Mouse (Mus musculus): ENCODE data around the gene Pgs1. TPM values are rescaled to one million over a fixed set of nuclear protein-coding genes. Genes with fewer than 3 reads are reported as not detected.

The Pgs1 gene
- total and polyA plus RNA-seq, 3 experiments, result 10.0 to 37.6 (median 17.6) TPM

GRCm38 (mm10) chr11:118058872-118059271, 72.8 kb downstream of the Pgs1 start:
- TF ChIP-seq GATA2 (IDR thresholded peaks at IDR 0.05; ENCODE audit: borderline replicate concordance, low read depth, low read length), result no peak
- TF ChIP-seq POLR2AphosphoS5 (IDR thresholded peaks at IDR 0.05; ENCODE audit: insufficient replicate concordance, low read depth, low read length), result no peak
- no peak for TF ChIP-seq TAL1 (conservative IDR thresholded peaks at IDR 0.05; ENCODE audit: low read depth, low read length)
- TF ChIP-seq GATA1 (IDR thresholded peaks at IDR 0.05; ENCODE audit: borderline replicate concordance, low read length), result no peak
- TF ChIP-seq CTCF (IDR thresholded peaks at IDR 0.05; ENCODE audit: low read depth, low read length), result no peak
- no peak for DNase-seq (ENCODE audit: low spot score)
- peaks cover 39% of the 10 kb centered on the region; the same call in 1 of the 2 replicates for H3K27me3 ChIP-seq (ENCODE audit: insufficient read depth, low read length)

GRCm38 (mm10) chr11:118060038-118060437, 73.9 kb downstream of the Pgs1 start:
- TF ChIP-seq TAL1 (conservative IDR thresholded peaks at IDR 0.05; ENCODE audit: low read depth, low read length), result no peak
- no peak for TF ChIP-seq POLR2AphosphoS5 (IDR thresholded peaks at IDR 0.05; ENCODE audit: insufficient replicate concordance, low read depth, low read length)
- TF ChIP-seq GATA1 (IDR thresholded peaks at IDR 0.05; ENCODE audit: borderline replicate concordance, low read length), result no peak
- no peak for TF ChIP-seq CTCF (IDR thresholded peaks at IDR 0.05; ENCODE audit: low read depth, low read length)
- TF ChIP-seq GATA2 (IDR thresholded peaks at IDR 0.05; ENCODE audit: borderline replicate concordance, low read depth, low read length), result no peak
- ATAC-seq (ENCODE audit: extremely low read depth, insufficient number of reproducible peaks, low FRiP score, poor library complexity, severe bottlenecking) (no peak), DNase-seq (ENCODE audit: low spot score) (no peak)
- no peaks in the 10 kb centered on the region for H3K9me3 ChIP-seq (replicated peaks)
- H3K36me3 ChIP-seq (replicated peaks), result no peaks in the 10 kb centered on the region
- H3K27me3 ChIP-seq (ENCODE audit: insufficient read depth, low read length), result peaks cover 37% of the 10 kb centered on the region; the same call in 1 of the 2 replicates
- H3K4me1 ChIP-seq (ENCODE audit: insufficient read depth, low read depth, low read length), result no peaks in the 10 kb centered on the region
- no peak overlapping the region for H3K4me3 ChIP-seq (ENCODE audit: low read depth, low read length)

More at GRCm38 (mm10) chr11:118058872-118059271, 72.8 kb downstream of the Pgs1 start:
- Histone ChIP-seq H3K4me3 (ENCODE audit: low read depth, low read length) (no peak overlapping the region), H3K4me1 (ENCODE audit: insufficient read depth, low read depth, low read length) (peaks cover 1% of the 10 kb centered on the region; the same call in 1 of the 2 replicates), H3K9me3 (replicated peaks) (no peaks in the 10 kb centered on the region), H3K36me3 (replicated peaks) (no peaks in the 10 kb centered on the region)
- ATAC-seq (ENCODE audit: extremely low read depth, insufficient number of reproducible peaks, low FRiP score, poor library complexity, severe bottlenecking), result no peak

DNA sequence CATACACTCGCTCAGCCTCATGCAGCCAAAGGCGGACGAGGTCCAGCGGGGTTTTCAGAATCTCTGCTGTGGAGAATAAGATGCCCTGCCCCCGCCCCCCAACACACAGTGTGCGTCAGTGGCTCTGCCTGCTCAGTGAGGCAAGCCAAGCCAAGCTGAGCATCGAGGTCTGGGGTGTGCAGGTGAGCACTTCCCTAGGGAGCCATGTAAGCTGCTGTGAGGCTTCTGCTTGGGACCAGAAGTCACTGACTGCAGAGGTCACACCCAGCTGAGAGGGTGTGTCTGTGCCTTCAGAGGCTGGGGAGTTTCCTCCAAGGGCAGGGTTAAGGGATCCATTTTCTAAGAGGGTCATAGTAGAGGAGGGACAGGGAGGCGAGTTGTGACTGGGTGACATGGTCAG, 81.5 kb downstream of the Pgs1 start:
- H3K4me3 ChIP-seq (ENCODE audit: low read depth, low read length), result no peak overlapping the region

DNA sequence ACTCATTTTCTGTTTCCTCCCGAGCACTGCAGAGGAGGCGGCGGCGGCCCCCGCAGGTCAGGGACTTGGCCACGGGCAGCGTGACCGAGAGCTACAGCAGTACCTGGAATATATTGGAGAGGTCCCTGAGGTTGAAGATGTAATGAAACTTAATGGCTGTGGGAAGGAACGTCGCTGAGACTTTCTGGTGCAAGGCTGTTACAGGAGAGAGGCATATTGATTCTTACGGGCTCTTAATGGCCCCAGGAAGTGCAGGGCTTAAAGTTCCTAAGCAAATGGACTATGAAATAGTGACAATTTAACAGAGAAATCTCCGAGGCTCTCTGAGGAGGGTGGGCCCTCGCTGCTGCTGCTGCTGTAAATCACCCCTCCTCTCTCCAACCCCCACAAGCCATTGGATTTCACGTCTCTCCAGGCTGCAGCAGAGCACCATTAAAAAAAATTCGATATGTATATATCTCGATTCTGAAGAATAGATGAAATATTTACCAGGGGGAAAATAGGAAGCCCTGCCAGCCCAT, 82.8 kb downstream of the Pgs1 start:
- no peak for ATAC-seq (ENCODE audit: extremely low read depth, insufficient number of reproducible peaks, low FRiP score, poor library complexity, severe bottlenecking)
- no peaks in the 10 kb centered on the region for H3K9me3 ChIP-seq (replicated peaks)
- H3K4me3 ChIP-seq (ENCODE audit: low read depth, low read length), result no peak overlapping the region
- no peaks in the 10 kb centered on the region for H3K36me3 ChIP-seq (replicated peaks)
- peaks cover 23% of the 10 kb centered on the region; the same call in 1 of the 2 replicates for H3K27me3 ChIP-seq (ENCODE audit: insufficient read depth, low read length)
- TF ChIP-seq TAL1 (conservative IDR thresholded peaks at IDR 0.05; ENCODE audit: low read depth, low read length), result no peak
- no peak for TF ChIP-seq POLR2AphosphoS5 (IDR thresholded peaks at IDR 0.05; ENCODE audit: insufficient replicate concordance, low read depth, low read length)
- no peak for TF ChIP-seq GATA1 (IDR thresholded peaks at IDR 0.05; ENCODE audit: borderline replicate concordance, low read length)
- TF ChIP-seq GATA2 (IDR thresholded peaks at IDR 0.05; ENCODE audit: borderline replicate concordance, low read depth, low read length), result no peak
- TF ChIP-seq CTCF (IDR thresholded peaks at IDR 0.05; ENCODE audit: low read depth, low read length), result no peak
- DNase-seq (ENCODE audit: low spot score), result no peak
- no peaks in the 10 kb centered on the region for H3K4me1 ChIP-seq (ENCODE audit: insufficient read depth, low read depth, low read length)

More for the DNA sequence above, 81.5 kb downstream of the Pgs1 start:
- DNase-seq (ENCODE audit: low spot score) (no peak), ATAC-seq (ENCODE audit: extremely low read depth, insufficient number of reproducible peaks, low FRiP score, poor library complexity, severe bottlenecking) (no peak)
- TF ChIP-seq TAL1 (conservative IDR thresholded peaks at IDR 0.05; ENCODE audit: low read depth, low read length), result no peak
- H3K36me3 ChIP-seq (replicated peaks), result no peaks in the 10 kb centered on the region
- H3K9me3 ChIP-seq (replicated peaks), result no peaks in the 10 kb centered on the region
- peaks cover 23% of the 10 kb centered on the region; the same call in 1 of the 2 replicates for H3K27me3 ChIP-seq (ENCODE audit: insufficient read depth, low read length)
- no peaks in the 10 kb centered on the region for H3K4me1 ChIP-seq (ENCODE audit: insufficient read depth, low read depth, low read length)

- TF ChIP-seq CTCF (IDR thresholded peaks at IDR 0.05; ENCODE audit: low read depth, low read length) (no peak), GATA2 (IDR thresholded peaks at IDR 0.05; ENCODE audit: borderline replicate concordance, low read depth, low read length) (no peak)
- no peak for ATAC-seq (ENCODE audit: extremely low read depth, insufficient number of reproducible peaks, low FRiP score, poor library complexity, severe bottlenecking)
These were observed 85.3 kb downstream of the Pgs1 start for GRCm38 (mm10) chr11:118071227-118071912.

More at GRCm38 (mm10) chr11:118071227-118071912, 85.3 kb downstream of the Pgs1 start:
- Histone ChIP-seq H3K4me3 (ENCODE audit: low read depth, low read length) (no peak overlapping the region), H3K9me3 (replicated peaks) (no peaks in the 10 kb centered on the region), H3K27me3 (ENCODE audit: insufficient read depth, low read length) (peaks cover 21% of the 10 kb centered on the region; the same call in 1 of the 2 replicates), H3K36me3 (replicated peaks) (no peaks in the 10 kb centered on the region), H3K4me1 (ENCODE audit: insufficient read depth, low read depth, low read length) (no peaks in the 10 kb centered on the region)
- no peak for DNase-seq (ENCODE audit: low spot score)

Other genes starting within 250 kb of the Pgs1 start
- gene Tmc8, start 204.2 kb upstream of the Pgs1 start, total RNA-seq (2014; fragmentation: Nextera tagmentation), result 8.5 and 43.8 TPM in 2 replicates
- gene Tmc8, start 204.2 kb upstream of the Pgs1 start, total RNA-seq (2017), result 3.4 and 4.6 TPM in 2 replicates
- 18.5 and 26.9 TPM in 2 replicates for gene Tmc8, start 204.2 kb upstream of the Pgs1 start, polyA plus RNA-seq (2012)
- 16.5 and 27.3 TPM in 2 replicates for gene Tmc6, start 204.1 kb upstream of the Pgs1 start, total RNA-seq (2014; fragmentation: Nextera tagmentation)
- gene Tmc6, start 204.1 kb upstream of the Pgs1 start, total RNA-seq (2017), result 9.6 and 12.2 TPM in 2 replicates
- 25.3 and 32.3 TPM in 2 replicates for gene Tmc6, start 204.1 kb upstream of the Pgs1 start, polyA plus RNA-seq (2012)
- 5.0 and 20.9 TPM in 2 replicates for gene 6030468B19Rik, start 188.6 kb upstream of the Pgs1 start, total RNA-seq (2014; fragmentation: Nextera tagmentation)
- 3.3 and 4.2 TPM in 2 replicates for gene 6030468B19Rik, start 188.6 kb upstream of the Pgs1 start, total RNA-seq (2017)
- gene 6030468B19Rik, start 188.6 kb upstream of the Pgs1 start, polyA plus RNA-seq (2012), result 10.3 and 11.7 TPM in 2 replicates
- 8.7 TPM in 2 replicates for gene Gm20708, start 176.6 kb upstream of the Pgs1 start, total RNA-seq (2014; fragmentation: Nextera tagmentation)
- 0.29 TPM in 1 of 2 replicates, not detected in the other for gene Gm20708, start 176.6 kb upstream of the Pgs1 start, total RNA-seq (2017)
- 0.07 and 0.09 TPM in 2 replicates for gene Gm20708, start 176.6 kb upstream of the Pgs1 start, polyA plus RNA-seq (2012)
- 221 and 236 TPM in 2 replicates for gene Syngr2, start 176.6 kb upstream of the Pgs1 start, total RNA-seq (2014; fragmentation: Nextera tagmentation)
- 95.8 and 105 TPM in 2 replicates for gene Syngr2, start 176.6 kb upstream of the Pgs1 start, total RNA-seq (2017)
- 189 and 211 TPM in 2 replicates for gene Syngr2, start 176.6 kb upstream of the Pgs1 start, polyA plus RNA-seq (2012)
- 8.1 and 23.0 TPM in 2 replicates for gene Afmid, start 160.4 kb upstream of the Pgs1 start, total RNA-seq (2014; fragmentation: Nextera tagmentation)
- 6.4 and 6.9 TPM in 2 replicates for gene Afmid, start 160.4 kb upstream of the Pgs1 start, total RNA-seq (2017)
- 3.5 and 3.7 TPM in 2 replicates for gene Afmid, start 160.4 kb upstream of the Pgs1 start, polyA plus RNA-seq (2012)
- 63.5 and 75.8 TPM in 2 replicates for gene Tk1, start 160.2 kb upstream of the Pgs1 start, total RNA-seq (2014; fragmentation: Nextera tagmentation)
- 73.2 and 85.0 TPM in 2 replicates for gene Tk1, start 160.2 kb upstream of the Pgs1 start, total RNA-seq (2017)
- 51.3 and 77.0 TPM in 2 replicates for gene Tk1, start 160.2 kb upstream of the Pgs1 start, polyA plus RNA-seq (2012)
- 82.6 and 131 TPM in 2 replicates for gene Birc5, start 137.0 kb upstream of the Pgs1 start, total RNA-seq (2014; fragmentation: Nextera tagmentation)
- 228 and 241 TPM in 2 replicates for gene Birc5, start 137.0 kb upstream of the Pgs1 start, total RNA-seq (2017)
- 149 and 184 TPM in 2 replicates for gene Birc5, start 137.0 kb upstream of the Pgs1 start, polyA plus RNA-seq (2012)
- not detected in 2 replicates for gene Tmem235, start 125.5 kb upstream of the Pgs1 start, total RNA-seq (2014; fragmentation: Nextera tagmentation)
- gene Tmem235, start 125.5 kb upstream of the Pgs1 start, total RNA-seq (2017), result 0.12 TPM in 1 of 2 replicates, not detected in the other
- not detected in 2 replicates for gene Tmem235, start 125.5 kb upstream of the Pgs1 start, polyA plus RNA-seq (2012)
- not detected in 2 replicates for gene Tha1, start 112.8 kb upstream of the Pgs1 start, total RNA-seq (2014; fragmentation: Nextera tagmentation)
- gene Tha1, start 112.8 kb upstream of the Pgs1 start, total RNA-seq (2017), result not detected in 2 replicates
- not detected in 2 replicates for gene Tha1, start 112.8 kb upstream of the Pgs1 start, polyA plus RNA-seq (2012)
- gene Socs3, start 16.2 kb upstream of the Pgs1 start, total RNA-seq (2014; fragmentation: Nextera tagmentation), result 1.3 TPM in 1 of 2 replicates, not detected in the other
- gene Socs3, start 16.2 kb upstream of the Pgs1 start, total RNA-seq (2017), result 3.8 and 5.6 TPM in 2 replicates
- 2.5 and 2.9 TPM in 2 replicates for gene Socs3, start 16.2 kb upstream of the Pgs1 start, polyA plus RNA-seq (2012)
- not detected in 2 replicates for gene Dnah17, start 144.3 kb downstream of the Pgs1 start, total RNA-seq (2014; fragmentation: Nextera tagmentation)
- gene Dnah17, start 144.3 kb downstream of the Pgs1 start, total RNA-seq (2017), result 0.11 TPM in 1 of 2 replicates, not detected in the other
- gene Dnah17, start 144.3 kb downstream of the Pgs1 start, polyA plus RNA-seq (2012), result not detected in 2 replicates